Mouse (Mus musculus) liver, adult (tissue): ENCODE measurements around the gene Eef1g.

Source experiments
- GATA4 ChIP-seq: IDR thresholded peaks from 2 replicates; pipeline ENCODE4 v1.6.1; 2014; ENCODE audit warnings: mild to moderate bottlenecking, low read length; ENCODE audit not compliant: insufficient replicate concordance

The Eef1g gene

GRCm38 (mm10) chr19:9026634-9027033 lies 59.8 kb downstream of the Eef1g start:
- no peak for TF ChIP-seq GATA4

DNA sequence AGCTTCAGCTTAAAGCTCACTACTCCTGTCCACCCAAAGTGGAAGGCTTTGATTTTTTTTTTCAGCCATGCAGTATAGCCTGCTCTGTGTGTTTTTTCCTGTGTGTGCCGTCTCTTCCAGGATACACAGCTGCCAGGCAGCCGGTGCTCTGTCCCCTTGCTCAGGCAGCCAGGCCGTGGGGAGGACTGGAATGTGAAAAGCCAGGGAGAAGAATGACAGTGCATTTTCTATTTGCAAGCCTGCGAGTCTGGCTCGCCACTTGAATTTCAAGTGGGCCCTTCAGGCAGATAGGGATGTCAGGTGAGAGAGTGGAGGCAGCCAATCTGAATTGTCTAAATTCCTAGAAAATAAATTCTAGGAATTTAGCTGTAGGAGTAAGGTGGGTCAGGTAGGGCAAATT lies 61.0 kb downstream of the Eef1g start:
- no peak for TF ChIP-seq GATA4
